Comparison of ENCODE assay signal across 29 mouse cellular contexts in the genomic region with DNA sequence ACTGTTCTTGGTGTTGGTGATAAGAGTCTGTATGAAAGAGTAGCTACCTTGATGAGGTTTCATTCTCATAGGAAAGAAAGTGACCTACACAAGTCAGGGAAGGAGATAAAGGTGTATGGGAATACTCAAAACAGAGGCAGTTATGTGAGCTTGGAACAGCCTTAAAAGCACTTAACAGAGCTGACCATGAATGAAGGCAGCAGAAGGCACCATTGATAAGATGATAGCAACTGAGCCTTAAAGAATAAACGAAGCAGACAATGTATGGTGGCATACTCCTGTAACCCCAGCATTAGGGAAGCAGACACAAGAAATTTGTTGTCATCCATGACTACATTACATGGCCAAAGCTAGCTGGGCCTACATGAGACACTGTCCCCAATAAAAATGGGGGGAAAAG. TPM values are rescaled to one million over a fixed set of nuclear protein-coding genes. Genes with fewer than 3 reads are reported as not detected.
"Had no signal": no experiment of that assay in that cellular context is flagged by ENCODE, and none has a peak within 500 bp of the region (broad histone marks: within the 10 kb centered on the region; RNA-seq: fewer than 3 reads in every experiment).

No protein-coding gene starts in this region.

- H3K4me3 ChIP-seq: intestine, embryonic 15.5 days; kidney, embryonic 15.5 days; limb, embryonic 12.5 days; limb, embryonic 15.5 days; megakaryocyte, embryonic 14.5 days; stomach, embryonic 15.5 days had no signal

- DNase-seq: kidney, adult 11 months; kidney, adult 8-10 months; kidney, postnatal 10 days; kidney, postnatal 36 days; left cerebral cortex, postnatal 4 days; lung, adult 2 months; lung, postnatal 14 days; midbrain, embryonic 14.5 days; right cerebral cortex, adult 18-20 months; right cerebral cortex, postnatal 25 days; spleen, adult 18-20 months; thymus, postnatal 25 days had no signal

- H3K4me1 ChIP-seq: intestine, embryonic 15.5 days; kidney, embryonic 15.5 days; limb, embryonic 12.5 days; limb, embryonic 15.5 days; stomach, embryonic 15.5 days had no signal

- H3K9me3 ChIP-seq: intestine, embryonic 15.5 days; kidney, embryonic 15.5 days; limb, embryonic 12.5 days; limb, embryonic 15.5 days; megakaryocyte, embryonic 14.5 days; stomach, embryonic 15.5 days had no signal

- H3K27me3 ChIP-seq: intestine, embryonic 15.5 days; kidney, embryonic 15.5 days; limb, embryonic 12.5 days; limb, embryonic 15.5 days; megakaryocyte, embryonic 14.5 days; stomach, embryonic 15.5 days had no signal

- H3K27ac ChIP-seq: intestine, embryonic 15.5 days; kidney, embryonic 15.5 days; limb, embryonic 12.5 days; limb, embryonic 15.5 days; macrophage; stomach, embryonic 15.5 days had no signal

- ATAC-seq: intestine, embryonic 15.5 days had no signal

- H3K9ac ChIP-seq: intestine, embryonic 15.5 days; kidney, embryonic 15.5 days; limb, embryonic 12.5 days; limb, embryonic 15.5 days; stomach, embryonic 15.5 days had no signal

- H3K4me2 ChIP-seq: intestine, embryonic 15.5 days; kidney, embryonic 15.5 days; limb, embryonic 12.5 days; limb, embryonic 15.5 days; midbrain, embryonic 11.5 days; stomach, embryonic 15.5 days had no signal

- H3K36me3 ChIP-seq: intestine, embryonic 15.5 days; kidney, embryonic 15.5 days; limb, embryonic 12.5 days; limb, embryonic 15.5 days; stomach, embryonic 15.5 days had no signal

RNA-seq across cellular contexts. Expression of gene H2al1m, which starts 19.9 kb away (rescaled TPM):
- total RNA-seq: layer of hippocampus, adult 18-20 months; left cerebral cortex, postnatal 14 days; midbrain, postnatal 0 days had no signal
- polyA plus RNA-seq: intestine, embryonic 15.5 days; kidney, embryonic 15.5 days; limb, embryonic 12.5 days; limb, embryonic 15.5 days; lung, adult 2 months; lung, embryonic 16.5 days; macrophage; midbrain, postnatal 0 days; neural tube, embryonic 11.5 days; neural tube, embryonic 14.5 days; thymus, postnatal 0 days had no signal

RNA-seq across cellular contexts. Expression of gene Gm14862, which starts 46.8 kb away (rescaled TPM):
- total RNA-seq: layer of hippocampus, adult 18-20 months; layer of hippocampus, postnatal 14 days; left cerebral cortex, adult 8-10 months; left cerebral cortex, postnatal 14 days; left cerebral cortex, postnatal 4 days; midbrain, postnatal 0 days had no signal
- polyA plus RNA-seq: intestine, embryonic 15.5 days; limb, embryonic 12.5 days; limb, embryonic 15.5 days; lung, adult 2 months; lung, embryonic 16.5 days; macrophage; midbrain, embryonic 11.5 days; midbrain, embryonic 14.5 days; midbrain, postnatal 0 days; neural tube, embryonic 11.5 days; neural tube, embryonic 14.5 days; thymus, postnatal 0 days had no signal

RNA-seq across cellular contexts. Expression of gene H2al1k, which starts 47.0 kb away (rescaled TPM):
- total RNA-seq: layer of hippocampus, adult 18-20 months; left cerebral cortex, postnatal 14 days; midbrain, postnatal 0 days had no signal
- polyA plus RNA-seq: intestine, embryonic 15.5 days; limb, embryonic 12.5 days; limb, embryonic 15.5 days; lung, adult 2 months; lung, embryonic 16.5 days; macrophage; midbrain, embryonic 11.5 days; midbrain, embryonic 14.5 days; midbrain, postnatal 0 days; neural tube, embryonic 11.5 days; neural tube, embryonic 14.5 days; stomach, embryonic 15.5 days; thymus, postnatal 0 days had no signal
